Mouse (Mus musculus) c-Kit-positive CD71-positive TER-119-positive erythroid progenitor cells, embryonic 14.5 days (primary cell): Measurements from ENCODE around the gene Gtf2a1.
"Not testable (repeated sequence)": the region's sequence is repeated elsewhere in the genome, so short reads cannot be mapped to it uniquely, and the experiment has no call there.

ENCODE experiments used
- DNase-seq: peaks from one replicate; pipeline ENCODE4 v3.0.0-alpha.2; 2013; ENCODE audit warnings: low spot score

Gtf2a1 gene

DNA sequence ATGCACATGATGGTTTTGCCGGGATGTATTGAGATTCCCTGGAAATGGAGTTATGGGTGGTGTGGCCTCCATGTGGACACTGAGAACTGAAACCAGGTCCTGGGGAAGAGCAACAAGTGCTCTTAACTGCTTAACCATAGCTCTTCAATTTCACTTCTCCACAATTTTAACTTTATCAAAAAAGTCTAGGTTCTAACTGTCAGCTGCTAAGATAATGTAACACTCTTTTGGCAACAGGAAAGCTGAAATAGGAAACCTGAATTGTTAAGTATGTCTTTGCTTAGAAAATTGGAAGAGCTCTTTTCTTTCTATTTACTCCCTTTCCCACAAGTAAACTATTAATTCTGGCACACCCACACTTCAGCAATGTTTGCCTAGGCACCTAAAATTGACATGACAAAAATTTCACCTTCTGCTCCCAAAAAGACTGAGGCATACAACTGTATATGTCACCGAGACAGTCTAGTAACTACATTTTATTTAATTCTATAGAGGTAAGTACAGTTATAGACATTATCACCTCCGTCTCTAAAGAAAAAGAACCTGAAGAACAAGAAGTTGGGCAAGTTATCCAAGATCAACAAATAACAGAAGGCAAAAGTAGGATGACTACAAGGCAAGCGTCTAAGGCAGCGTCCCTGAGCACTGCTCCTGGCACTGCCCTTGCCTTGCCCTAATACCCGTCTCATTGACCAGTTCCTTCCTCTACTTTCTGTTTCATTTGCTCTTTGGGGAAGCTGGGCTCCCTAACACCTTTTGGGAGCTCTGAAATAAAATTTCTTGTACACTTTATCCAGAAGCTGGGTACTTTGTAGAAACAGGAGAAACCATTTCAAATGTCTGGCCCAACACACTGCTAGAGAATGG lies 8.8 kb downstream of the Gtf2a1 start:
- no peak for DNase-seq

DNA sequence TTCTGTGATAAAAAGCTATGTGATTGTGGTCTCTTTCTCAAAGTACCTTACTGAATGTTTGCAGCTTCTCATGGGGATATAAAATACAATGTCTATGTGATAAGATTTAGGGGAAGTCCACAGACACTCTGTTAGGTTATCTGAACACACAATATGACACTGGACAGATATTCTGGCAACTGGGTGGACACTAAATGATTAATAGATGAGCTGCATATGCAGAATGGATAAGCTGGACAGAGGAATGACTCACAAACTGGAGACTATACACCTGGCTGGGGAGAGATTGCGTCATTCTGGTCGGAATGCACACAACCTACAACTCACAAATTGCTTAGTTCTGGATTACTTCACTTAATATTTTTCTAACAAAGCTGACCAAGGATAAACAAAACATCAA lies 10.6 kb downstream of the Gtf2a1 start:
- DNase-seq, result no peak

DNA sequence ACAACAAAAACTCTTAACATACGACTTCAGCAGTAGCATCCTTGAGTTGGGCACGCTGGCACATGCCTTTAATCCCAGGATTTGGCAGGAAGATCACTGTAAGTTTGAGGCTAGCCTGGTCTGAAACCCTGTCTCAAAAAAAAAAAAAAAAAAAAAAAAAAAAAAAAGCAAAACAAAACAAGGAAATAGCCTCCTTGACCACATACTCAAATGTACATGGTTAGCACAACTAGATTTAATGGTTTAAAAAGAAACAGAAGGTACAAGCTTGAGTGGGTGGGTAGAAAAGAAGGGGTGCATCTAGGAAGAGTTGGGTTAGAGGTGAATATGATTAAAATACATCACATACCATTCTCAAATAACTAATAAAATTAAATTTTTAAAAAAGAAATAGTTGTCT lies 18.6 kb downstream of the Gtf2a1 start:
- DNase-seq, result no peak

DNA sequence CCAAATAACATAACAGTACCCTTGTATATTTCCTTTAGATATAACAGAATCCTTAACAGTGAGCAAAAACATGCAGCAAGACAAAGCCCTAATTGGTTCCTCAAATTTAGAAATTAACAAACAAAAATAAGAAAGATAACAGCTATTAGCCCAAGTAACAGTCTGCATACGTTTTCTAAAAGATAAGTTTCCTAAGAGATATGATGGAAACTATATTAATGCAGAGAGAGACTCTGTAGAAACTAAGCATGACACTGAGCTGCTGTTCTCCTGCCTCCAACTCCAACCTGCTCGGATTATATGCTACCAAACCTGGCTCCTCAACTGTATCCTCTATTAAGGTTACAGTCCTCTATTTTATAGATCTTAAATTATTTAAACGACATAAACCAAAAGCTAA lies 21.0 kb downstream of the Gtf2a1 start:
- no peak for DNase-seq

DNA sequence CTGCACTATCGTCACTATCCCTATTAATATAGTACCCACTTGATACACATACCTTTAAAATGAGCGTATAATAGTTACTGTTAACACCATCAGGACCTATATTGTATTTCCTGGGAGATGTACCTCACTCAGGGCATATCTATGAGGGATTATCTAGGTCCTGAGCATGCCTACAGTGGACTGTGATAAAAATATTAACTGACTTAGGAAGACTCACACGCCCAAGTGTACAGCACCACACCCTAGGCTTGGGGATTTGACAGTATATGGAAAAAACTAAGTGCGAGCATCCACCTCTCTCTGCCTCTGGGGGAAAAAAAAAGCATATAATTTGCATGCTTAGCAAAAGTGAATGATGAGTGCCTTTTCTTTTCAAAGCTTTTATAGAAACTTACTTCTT lies 23.1 kb downstream of the Gtf2a1 start:
- DNase-seq, result no peak

DNA sequence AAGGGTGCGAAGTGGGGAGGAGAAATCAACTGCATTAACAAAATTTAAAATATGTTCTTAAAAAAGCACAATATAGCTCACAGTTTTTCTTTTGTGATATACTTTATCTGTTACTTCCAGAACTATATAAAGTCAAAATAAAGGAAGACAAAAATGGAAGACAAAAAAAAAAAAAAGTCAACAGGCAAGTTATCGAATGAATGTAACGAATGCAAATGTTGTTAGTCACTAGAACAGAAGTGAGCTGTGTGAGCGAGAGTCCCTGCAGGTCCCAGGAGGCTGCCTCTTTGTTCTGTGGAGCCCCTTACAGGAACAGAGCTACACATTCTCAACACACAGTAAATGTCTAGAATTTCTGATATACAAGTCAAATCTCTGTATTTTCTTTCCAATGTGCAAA lies 32.1 kb downstream of the Gtf2a1 start:
- not testable (repeated sequence) for DNase-seq

DNA sequence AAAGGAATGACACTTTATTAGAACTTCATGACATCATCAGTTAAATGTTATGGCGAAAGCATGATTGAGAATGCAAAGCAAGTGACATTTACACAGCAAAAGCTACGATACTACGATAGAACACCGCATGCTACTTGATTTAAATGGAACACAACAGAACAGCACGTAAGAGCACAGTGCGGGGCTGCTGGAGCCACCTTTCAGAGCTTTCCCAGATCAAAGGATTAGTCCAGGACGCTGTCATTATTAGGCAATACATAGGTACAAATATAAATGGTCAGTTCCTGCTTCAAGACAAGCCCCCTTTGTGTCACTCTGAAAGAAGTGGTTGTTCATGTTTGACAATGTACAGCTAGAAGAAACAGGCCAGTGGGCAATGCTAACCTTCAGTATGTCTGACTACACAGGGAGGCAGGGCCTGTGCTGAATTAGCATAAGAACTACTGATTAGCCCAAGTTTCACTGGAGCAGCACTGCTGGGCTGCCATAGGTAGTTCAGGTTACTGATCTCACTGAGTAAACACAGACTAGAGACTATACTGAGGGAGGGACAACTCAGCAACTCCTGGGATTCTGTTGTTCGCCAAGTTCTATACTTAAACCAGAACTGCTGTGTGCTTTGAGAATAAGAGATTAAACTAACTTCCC lies 32.8 kb downstream of the Gtf2a1 start:
- not testable (repeated sequence) for DNase-seq

DNA sequence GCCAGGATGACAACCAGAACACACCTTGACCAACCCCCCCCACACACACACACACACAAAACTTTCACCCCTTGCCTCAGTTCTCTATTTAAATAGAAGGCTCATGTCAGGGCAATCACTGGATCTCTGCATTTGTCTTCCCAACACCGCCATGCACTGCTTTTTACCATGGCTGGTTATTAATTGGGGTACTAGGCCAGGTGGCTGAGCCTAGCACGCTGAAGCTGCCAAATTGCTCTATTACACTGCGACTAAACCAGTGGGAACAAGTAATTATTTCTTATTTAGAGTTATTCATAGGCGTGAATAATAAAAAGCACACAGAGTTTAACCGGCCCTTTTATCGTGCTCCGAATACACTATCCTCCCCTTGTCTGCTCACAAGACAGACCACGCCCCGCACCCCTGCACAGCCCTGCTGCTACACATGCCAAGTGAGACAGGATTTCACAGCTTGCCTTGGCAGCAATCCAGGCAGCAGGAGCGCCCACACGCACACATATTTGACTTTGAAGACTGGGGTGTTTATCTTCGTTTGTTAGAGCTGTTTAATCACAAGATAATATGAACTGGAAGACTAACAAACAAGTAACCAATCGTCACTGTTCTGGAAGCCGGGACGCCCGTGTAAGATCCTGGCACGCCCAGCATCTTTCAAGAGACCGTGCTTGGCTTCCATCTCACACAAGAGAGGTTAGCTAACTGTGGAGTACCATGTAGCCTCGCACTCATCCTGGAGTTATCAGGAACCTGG lies 38.3 kb downstream of the Gtf2a1 start:
- no peak for DNase-seq

DNA sequence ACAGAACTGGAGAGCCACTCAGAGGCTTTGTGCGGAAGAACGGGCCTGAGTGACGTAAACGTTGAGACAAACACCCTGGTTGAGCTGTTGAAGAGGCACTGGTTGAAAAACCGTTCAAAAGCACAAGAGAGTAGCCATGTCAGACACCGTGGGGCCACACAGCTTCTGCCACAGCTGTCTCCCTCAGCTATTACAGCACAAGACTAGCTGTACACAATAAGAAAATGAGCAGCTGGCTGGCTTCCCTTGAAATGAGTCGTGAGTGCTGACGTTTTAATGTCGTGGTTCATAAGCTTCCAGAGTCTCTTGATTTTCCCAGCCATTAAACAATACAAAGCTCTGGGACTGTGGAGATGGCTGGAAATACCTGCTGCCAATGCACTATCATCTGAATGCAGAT lies 40.8 kb downstream of the Gtf2a1 start:
- DNase-seq, result no peak

DNA sequence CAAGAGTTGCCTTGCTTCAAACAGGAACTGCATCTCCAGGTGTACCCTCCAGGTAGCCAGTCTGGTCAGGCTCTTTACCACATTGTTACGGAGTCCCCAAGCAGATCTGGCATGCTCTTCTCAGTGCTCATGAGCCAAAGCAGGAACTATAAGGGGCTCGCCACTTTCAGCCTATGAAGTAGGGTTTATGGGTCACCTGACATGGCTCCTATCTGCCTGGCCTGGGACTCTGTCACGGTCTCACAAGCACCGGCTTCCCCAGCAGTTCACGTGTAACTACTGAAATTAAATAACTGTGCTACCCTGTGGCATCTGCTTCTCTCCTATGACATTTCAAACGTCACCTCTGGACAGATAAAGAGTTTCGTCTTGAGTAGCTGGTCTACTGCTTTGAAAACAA lies 50.1 kb downstream of the Gtf2a1 start:
- no peak for DNase-seq

DNA sequence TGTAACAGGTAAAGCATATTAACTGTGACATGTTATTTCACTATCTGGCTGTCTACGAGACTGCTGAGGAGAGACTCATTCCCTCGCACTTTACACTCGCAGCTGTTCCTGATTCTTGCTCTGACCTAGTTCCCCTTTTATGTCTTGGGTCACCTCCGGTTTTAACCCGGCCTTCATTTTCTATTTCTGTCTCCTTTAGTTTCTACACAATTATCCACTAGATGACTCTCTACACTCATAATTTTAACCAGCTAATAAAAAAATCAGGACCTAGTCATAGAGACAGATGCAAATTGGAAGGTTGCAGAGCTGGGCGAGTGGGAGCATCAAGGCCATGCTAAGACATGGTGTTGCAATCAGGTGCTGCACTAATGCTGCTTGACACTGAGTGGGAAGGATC lies 55.8 kb downstream of the Gtf2a1 start:
- DNase-seq, result no peak

DNA sequence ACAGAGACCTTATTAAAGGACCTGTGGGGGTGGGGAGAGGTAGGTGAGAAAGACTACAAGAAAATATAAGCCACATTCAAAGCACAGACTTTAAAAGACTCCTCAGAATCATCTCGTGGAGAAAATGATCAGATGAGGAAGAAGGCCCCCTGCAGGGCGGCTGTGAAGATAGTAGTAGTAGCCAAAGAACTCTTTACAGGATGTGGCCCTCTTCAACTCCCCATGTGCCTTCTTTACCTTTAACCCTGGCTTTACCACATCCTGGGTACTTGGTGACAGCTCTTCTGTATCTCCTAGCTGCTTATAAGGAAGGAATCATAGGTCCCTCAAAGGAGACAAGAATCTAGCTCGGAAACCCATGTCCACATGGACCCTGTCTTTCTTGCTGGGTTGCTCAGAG lies 66.7 kb downstream of the Gtf2a1 start:
- no peak for DNase-seq

DNA sequence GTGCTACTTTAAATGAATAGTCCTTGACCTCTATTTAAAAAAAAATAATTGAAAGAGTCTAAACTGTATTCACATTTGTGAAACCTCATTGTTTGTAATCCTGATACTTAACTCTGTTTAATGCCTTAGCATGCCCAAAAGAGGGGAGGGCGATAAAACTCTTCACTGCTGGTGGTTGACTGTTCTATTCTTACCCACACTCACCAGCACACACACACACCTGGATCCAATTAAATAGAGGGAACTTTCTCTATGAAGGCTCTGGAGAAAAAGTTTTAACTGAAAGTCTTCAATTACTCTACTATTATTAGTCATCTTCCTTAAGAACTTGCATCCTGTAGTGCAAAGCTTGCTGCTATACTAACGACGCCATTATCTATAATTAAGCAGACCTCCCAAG lies 72.5 kb downstream of the Gtf2a1 start:
- DNase-seq, result no peak

DNA sequence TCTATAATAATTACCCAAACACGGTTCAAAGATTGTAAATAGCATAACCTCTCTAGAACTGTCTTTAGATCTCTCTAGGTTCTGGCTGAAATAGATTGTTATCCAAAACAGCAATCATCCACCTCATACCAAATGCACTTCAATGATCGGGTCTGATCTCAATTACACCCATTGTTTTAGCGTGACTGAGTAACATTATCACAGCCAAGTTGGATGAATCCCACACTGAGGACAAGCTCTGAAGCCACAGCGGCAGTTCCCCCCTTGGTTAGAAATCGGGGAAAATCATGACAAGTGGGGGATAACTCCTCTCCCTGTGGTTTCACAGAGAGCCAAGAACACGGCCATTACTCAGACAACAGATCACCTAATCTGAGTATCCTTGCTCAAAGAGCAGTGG lies 76.3 kb downstream of the Gtf2a1 start:
- no peak for DNase-seq

DNA sequence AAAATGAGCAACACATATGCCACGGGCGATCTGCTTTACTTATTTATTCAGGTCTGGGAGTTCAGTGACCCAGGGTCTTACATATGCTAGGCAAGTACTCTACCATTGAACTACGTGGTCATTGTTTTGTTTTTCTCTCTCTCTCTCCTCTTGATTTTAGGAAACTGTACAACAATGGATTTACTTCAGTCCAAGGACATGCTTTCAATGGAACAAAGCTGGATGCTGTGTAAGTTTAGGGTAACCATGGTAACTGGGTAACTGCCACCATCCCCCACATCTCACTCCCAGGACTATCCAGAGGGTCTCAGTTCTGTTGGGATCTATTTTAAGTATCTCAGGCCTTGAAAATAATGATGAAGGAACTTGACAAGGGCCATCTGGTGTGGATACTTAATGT lies 78.5 kb downstream of the Gtf2a1 start:
- no peak for DNase-seq
